Mouse (Mus musculus) CD4-positive helper T cell, adult 2 months (primary cell): ENCODE measurements at regions not wholly inside any gene's neighbourhood (a gene's known extent, or its start where the extent isn't known, plus 50 kb on each side); places are given as distances from the start of the nearest gene placed in this dataset.

Experiments used
- DNase-seq: peaks from one replicate; pipeline ENCODE4 v3.0.0-alpha.2; 2012; ENCODE audit warnings: low read depth, missing footprints, low spot score

- DNase-seq = no peak
Measured at GRCm38 (mm10) chr4:124181335-124181734, 263.5 kb upstream of the 4930535I16Rik start.

- DNase-seq = no peak
Measured at GRCm38 (mm10) chr4:124178401-124179018, 260.7 kb upstream of the 4930535I16Rik start.

GRCm38 (mm10) chr4:124175531-124175930 is 257.7 kb upstream of the 4930535I16Rik start:
- DNase-seq = no peak

GRCm38 (mm10) chr4:124154627-124155026 is 236.8 kb upstream of the 4930535I16Rik start:
- DNase-seq = peak; percentile 10

- no peak for DNase-seq
Measured at GRCm38 (mm10) chr4:124149771-124150451, 232.1 kb upstream of the 4930535I16Rik start.

GRCm38 (mm10) chr4:124149037-124149436 is 231.2 kb upstream of the 4930535I16Rik start:
- no peak for DNase-seq

GRCm38 (mm10) chr4:124147276-124147675 is 229.5 kb upstream of the 4930535I16Rik start:
- DNase-seq = no peak

GRCm38 (mm10) chr4:124146135-124146534 is 228.3 kb upstream of the 4930535I16Rik start:
- DNase-seq = no peak

- DNase-seq = no peak
Measured at GRCm38 (mm10) chr4:124143630-124144029, 225.8 kb upstream of the 4930535I16Rik start.

- no peak for DNase-seq
Measured at GRCm38 (mm10) chr4:124143226-124143625, 225.4 kb upstream of the 4930535I16Rik start.

GRCm38 (mm10) chr4:124142083-124142482 is 224.3 kb upstream of the 4930535I16Rik start:
- peak; percentile 32 for DNase-seq

GRCm38 (mm10) chr4:124135165-124135470 is 217.3 kb upstream of the 4930535I16Rik start:
- DNase-seq = no peak

- no peak for DNase-seq
Measured at GRCm38 (mm10) chr4:124134341-124135164, 216.7 kb upstream of the 4930535I16Rik start.

GRCm38 (mm10) chr4:124130946-124131345 is 213.1 kb upstream of the 4930535I16Rik start:
- DNase-seq = no peak

- no peak for DNase-seq
Measured at GRCm38 (mm10) chr4:124126258-124126657, 208.4 kb upstream of the 4930535I16Rik start.

- DNase-seq = no peak
Measured at GRCm38 (mm10) chr4:124120334-124120733, 202.5 kb upstream of the 4930535I16Rik start.

GRCm38 (mm10) chr4:124113856-124114345 is 196.1 kb upstream of the 4930535I16Rik start:
- no peak for DNase-seq

- DNase-seq = no peak
Measured at GRCm38 (mm10) chr4:124110705-124111104, 192.9 kb upstream of the 4930535I16Rik start.

GRCm38 (mm10) chr4:124109371-124109770 is 191.5 kb upstream of the 4930535I16Rik start:
- DNase-seq = no peak

- DNase-seq = no peak
Measured at GRCm38 (mm10) chr4:124102684-124103083, 184.9 kb upstream of the 4930535I16Rik start.

GRCm38 (mm10) chr4:124086801-124087200 is 169.0 kb upstream of the 4930535I16Rik start:
- DNase-seq = no peak

- no peak for DNase-seq
Measured at GRCm38 (mm10) chr4:124086254-124086653, 168.4 kb upstream of the 4930535I16Rik start.
